Mouse (Mus musculus): ENCODE measurements around the gene Ltbp2. TPM values are rescaled to one million over a fixed set of nuclear protein-coding genes. Genes with fewer than 3 reads are reported as not detected.

The Ltbp2 gene
- total RNA-seq, 2 experiments from 2014 or later: 11.4 to 13.6 TPM

- peak; percentile 47 for DNase-seq
Observed at GRCm38 (mm10) chr12:84839965-84840364, 36.4 kb downstream of the Ltbp2 start.

DNA sequence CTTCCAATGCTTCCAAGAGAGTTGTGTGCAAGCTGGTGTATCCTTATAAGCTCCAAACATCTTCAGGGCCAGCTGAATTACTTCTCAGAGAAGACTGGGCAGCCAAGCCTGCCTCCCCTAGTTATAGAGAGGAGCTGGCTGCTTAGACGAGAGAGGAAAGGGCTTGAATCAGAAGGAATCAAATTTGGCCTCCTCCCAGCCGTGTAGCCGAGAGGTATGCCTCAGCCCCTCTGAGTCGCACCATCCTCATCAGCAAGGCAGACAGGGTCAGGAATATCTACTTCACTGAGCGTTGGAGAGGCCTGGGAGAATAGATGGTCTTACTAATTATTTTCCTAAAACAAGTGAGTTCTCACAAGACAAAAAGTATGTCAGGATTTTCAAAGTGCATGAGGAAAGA lies 40.7 kb downstream of the Ltbp2 start:
- DNase-seq: no peak

GRCm38 (mm10) chr12:84834773-84835172 lies 41.6 kb downstream of the Ltbp2 start:
- no peak for DNase-seq

- DNase-seq: no peak
Observed at GRCm38 (mm10) chr12:84831648-84832047, 44.7 kb downstream of the Ltbp2 start.

DNA sequence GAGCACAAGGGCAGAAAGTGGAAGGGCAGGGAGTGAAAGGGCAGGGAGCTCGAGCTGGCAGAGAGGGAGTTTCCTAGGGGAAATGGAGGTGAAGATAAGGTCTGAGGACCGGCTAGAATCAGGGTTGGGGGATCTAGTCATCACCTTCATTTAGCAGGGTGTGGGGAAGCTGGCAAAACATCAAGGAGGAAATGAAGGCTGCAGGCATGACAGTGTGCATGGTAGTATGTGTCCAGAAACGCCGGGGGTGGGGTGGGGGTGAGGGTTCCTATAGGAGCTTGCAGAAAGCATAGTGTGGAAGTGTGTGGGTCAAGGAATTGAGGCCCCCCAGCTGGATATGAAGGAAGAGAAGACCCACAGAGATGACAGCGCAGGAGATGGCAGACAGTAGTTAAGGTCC lies 45.2 kb downstream of the Ltbp2 start:
- no peak for DNase-seq

GRCm38 (mm10) chr12:84830438-84830837 lies 45.9 kb downstream of the Ltbp2 start:
- DNase-seq: no peak

DNA sequence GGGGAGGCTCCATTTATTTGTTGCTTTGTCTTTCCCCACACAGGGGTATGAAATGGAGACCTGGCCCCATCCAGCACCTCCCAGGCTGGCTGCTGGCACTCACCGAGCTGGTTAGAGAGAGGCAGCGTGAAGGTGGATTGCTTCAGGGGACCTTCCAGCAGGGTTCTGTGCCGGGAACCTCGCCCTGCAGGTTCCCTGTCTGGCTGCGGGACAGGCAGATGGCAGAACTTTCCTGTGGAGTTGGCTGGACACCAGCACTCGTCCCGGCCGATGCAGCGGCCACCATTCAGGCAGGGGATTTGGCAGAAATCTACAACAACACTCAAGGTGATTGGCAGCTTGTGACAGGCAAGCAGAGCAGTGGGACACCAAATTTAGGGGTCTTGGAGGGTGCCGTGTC lies 46.4 kb downstream of the Ltbp2 start:
- DNase-seq: no peak

- DNase-seq: no peak
Observed at GRCm38 (mm10) chr12:84829109-84829724, 47.1 kb downstream of the Ltbp2 start.

- DNase-seq: peak; percentile 51
Observed at GRCm38 (mm10) chr12:84827384-84827933, 48.9 kb downstream of the Ltbp2 start.

GRCm38 (mm10) chr12:84824203-84824602 lies 52.1 kb downstream of the Ltbp2 start:
- no peak for DNase-seq

- peak; percentile 44 for DNase-seq
Observed at GRCm38 (mm10) chr12:84823601-84824000, 52.7 kb downstream of the Ltbp2 start.

DNA sequence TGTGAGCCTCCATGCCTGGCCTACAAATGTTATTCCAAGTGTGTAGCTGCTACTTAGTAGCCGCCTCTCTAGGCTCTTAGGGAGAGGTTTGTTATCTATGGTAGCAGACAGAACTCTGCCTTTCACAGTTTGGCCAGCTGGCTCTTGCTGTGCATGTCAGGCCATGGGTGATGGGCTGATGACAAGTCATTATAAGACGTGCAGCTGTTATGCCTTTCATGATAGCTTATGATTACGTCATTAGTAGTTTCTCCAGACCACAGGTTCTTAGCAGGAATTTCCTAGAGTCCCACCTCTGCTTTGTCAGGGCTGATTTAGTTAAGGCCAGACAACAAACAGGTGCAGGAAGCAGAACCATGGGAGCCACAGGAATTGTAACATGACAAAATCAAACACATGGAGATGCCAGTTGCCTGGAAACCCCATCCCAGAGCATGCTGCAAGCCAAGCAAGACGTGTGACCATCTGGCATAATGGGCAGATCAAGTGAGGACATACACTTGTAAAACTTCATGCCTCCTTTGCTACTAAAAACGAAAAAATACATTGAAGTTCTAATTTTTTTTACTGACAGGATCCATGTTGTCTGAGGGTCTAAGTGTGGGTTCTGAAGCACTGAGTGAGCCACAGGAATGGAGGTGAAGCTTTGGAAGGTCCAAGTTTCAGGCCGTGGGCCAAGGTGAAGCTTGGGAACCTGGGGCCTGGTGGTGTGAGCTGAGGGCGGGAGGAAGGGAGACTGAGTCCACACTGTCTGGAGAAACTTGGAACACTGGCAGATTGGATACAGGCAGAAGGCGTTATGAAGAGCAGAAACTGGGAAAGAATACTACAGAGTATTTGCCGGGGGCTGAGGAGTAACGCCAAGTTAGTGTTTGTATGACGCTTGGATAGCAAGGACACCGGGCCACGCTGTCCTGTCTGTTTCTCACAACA lies 56.8 kb downstream of the Ltbp2 start:
- DNase-seq: no peak

GRCm38 (mm10) chr12:84818496-84818895 lies 57.8 kb downstream of the Ltbp2 start:
- no peak for DNase-seq

DNA sequence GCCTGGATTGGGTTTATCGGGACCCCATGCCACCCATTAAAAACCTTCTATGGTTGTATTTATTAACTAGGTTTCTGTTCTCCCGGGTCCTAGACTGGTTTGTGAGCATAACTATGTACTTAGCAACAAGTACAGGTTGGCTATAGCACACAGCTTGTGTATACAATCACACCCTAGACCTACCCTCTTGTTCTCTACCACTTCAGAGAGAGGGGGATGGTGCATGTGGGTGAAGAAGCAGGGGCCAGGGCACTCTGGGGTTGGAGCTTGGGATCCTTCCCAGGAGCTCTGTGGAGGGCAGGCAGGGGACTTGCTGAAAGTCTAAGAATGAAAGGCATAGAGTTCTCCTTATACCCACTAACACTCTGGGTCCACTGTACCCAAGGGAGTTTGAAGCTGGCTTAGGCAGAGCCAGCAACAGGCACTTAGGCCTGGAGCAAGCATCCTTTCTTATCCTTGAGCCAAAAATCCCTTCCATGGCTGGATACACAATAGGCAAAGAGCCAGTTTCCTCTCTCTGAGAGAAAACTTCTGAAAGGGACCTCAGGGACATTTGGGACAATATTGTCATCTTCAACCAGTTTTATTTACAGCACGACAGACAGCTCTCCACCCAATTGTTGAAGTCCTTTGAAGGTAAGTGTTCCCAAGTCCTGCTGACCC lies 61.5 kb downstream of the Ltbp2 start:
- DNase-seq: peak; percentile 29

GRCm38 (mm10) chr12:84813773-84814172 lies 62.6 kb downstream of the Ltbp2 start:
- peak; percentile 31 for DNase-seq

DNA sequence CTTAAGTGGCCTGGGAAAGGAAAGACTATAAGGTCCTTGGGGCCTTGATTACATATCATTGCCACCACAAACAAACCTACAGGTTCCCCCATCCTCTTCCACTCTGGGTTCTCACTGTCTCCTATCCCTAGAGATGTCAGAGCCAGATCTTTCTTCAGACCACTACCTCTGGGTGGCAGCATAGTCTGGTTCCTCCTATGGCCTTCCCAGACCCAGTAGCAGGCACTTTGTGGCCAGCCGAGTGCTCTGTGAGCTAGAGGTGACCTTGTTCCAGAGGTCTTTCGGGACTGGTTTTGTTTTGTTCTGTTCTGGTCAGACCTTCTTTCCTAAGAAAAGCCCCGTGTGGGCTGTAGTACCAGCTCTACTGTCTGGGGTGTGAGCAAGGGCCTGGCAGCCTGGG lies 64.3 kb downstream of the Ltbp2 start:
- DNase-seq: peak; percentile 67

GRCm38 (mm10) chr12:84811510-84811909 lies 64.8 kb downstream of the Ltbp2 start:
- DNase-seq: peak; percentile 54

DNA sequence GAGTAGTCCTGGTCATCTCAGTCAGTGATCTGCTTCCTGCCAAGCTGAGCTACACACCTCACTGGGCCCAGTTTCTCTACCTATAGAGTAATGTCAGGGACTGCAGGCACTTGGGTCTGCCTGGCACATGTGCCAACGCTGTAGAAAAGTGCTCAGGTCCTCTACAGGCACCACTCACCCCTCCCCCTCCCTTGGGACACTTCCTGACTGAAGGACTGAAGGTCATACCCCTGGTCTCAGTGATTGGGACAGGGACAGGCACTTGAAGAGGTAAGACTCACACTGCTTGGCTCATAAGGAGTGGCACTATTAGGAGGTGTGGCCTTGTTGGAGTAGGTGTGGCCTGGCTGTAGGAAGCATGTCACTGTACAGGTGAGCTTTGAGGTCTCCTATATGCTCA lies 65.5 kb downstream of the Ltbp2 start:
- DNase-seq: peak; percentile 36

DNA sequence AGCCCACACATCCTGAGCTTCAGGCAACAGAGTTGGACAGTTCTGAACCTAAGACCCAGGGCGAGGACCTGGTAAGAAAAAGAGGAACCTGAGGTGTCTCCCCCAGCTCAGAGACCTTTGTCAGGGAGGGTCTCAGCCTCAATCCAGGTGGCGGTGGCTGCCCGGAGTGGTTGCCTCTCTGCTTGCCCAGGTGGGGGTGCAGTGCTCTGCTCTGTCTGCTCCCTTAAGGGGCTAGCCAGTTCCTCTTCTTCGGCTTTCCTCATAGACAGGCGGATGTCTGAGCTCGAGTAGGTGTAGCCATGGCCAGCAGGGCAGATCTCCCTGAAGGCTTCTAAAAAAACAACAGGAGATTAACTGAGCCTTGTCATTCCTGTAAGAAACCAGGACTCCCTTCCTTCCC lies 67.3 kb downstream of the Ltbp2 start:
- no peak for DNase-seq

GRCm38 (mm10) chr12:84807351-84807750 lies 69.0 kb downstream of the Ltbp2 start:
- DNase-seq: no peak

- peak; percentile 55 for DNase-seq
Observed at GRCm38 (mm10) chr12:84806726-84807125, 69.6 kb downstream of the Ltbp2 start.

DNA sequence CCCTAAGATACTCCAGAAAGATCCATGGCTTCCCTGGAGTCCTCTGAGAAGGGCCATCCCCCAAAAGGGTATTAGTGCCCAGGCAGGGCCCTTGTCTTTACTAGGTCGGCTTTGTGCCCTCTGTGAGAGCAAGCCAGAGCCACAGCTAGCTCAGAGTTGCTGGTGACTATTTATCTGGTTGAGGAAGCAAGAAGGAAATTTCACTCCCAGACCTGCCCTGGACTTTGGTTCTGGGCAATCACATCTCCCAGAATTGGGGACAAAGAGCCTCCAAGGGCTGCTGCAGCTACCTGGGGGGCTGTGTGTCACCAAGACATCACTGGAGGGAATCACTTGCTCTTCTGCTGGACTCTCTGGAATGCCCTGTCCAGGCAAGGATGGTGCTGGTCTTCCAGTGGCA lies 70.3 kb downstream of the Ltbp2 start:
- DNase-seq: no peak

All from adrenal gland, postnatal 10 days (tissue).